Mouse (Mus musculus): Measurements from ENCODE around the gene Kit. TPM values are rescaled to one million over a fixed set of nuclear protein-coding genes. Genes with fewer than 3 reads are reported as not detected.

Kit gene
- total RNA-seq, 2 experiments from 2014 or later: 72.5 to 76.6 TPM

DNA sequence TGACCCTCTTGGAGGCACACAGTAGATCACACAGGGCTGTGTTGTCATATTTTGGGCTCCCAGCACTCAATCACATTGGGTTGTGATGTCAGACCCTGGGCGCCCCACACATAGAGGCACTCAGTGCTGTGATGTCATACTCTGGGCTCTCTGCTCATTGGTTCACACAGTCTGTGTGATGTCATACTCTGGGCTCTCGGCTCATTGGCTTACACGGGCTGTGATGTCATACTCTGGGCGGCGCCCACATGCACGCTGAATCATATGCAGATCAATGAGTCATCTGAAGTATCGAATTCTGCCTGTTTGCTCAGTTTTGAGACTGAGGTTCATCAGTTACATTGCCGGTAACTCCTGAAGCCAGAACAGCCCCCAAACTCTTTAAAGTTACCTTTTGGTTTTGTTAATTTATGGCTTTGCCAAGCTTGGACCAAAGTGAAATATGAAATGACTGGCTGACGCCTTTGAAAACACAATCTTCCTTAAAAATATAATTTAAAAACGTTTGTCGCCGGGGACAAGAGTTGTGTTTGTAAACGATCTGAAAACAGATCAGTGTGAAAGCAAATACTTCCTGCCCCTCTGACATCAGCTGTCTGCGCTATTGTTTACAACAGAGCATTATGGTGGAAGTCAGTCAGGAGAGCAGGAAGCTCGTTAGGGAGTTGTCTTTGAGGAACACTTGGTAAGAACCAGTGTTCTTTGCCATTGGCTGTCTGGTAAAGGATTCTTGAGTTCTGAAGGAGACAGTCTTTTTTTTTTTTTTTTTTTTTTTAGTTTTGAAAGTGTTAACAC lies 15.0 kb downstream of the Kit start:
- no peak for DNase-seq (ENCODE audit: extremely low spot score in 1 of 2, low spot score in 1 of 2)

DNA sequence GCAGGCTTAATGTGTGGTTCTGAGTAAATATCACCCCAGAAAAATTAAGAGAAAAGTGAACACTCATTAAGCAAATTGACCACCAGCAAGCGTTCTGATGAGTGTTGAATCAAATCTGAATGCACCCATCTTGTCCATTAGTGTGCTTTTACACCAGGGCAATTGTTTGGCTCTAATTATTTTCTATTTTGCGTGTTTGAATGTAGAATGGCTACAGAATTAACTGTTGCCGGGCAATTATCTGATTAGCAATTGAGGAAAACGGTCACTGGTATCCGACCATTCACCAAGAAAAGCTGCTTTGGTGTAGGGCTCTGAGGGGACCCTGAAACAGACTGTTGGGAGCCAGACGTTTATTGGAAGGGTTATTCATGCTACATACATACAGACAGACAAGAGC lies 16.2 kb downstream of the Kit start:
- no peak for DNase-seq (ENCODE audit: extremely low spot score in 1 of 2, low spot score in 1 of 2)

DNA sequence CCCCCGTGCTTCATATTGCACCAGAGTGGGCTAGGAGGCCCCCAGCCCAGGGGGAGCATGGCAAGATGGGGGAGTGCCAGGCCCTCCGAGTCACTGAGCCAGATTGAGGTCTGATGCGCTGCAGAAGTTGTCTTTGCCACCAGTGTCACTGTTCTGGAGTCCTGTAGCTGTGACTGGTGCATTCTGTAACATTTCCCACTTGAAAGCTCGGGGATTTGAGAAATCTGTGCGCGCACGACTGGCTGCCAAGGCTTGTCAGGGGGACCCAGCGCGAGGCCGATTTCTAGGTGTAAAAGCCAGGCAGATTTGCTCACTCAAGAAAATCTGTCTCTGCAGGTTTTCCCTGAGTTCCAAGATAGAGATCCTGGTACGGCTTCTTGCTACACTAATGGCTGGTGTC lies 16.9 kb downstream of the Kit start:
- DNase-seq (ENCODE audit: extremely low spot score in 1 of 2, low spot score in 1 of 2): no peak

DNA sequence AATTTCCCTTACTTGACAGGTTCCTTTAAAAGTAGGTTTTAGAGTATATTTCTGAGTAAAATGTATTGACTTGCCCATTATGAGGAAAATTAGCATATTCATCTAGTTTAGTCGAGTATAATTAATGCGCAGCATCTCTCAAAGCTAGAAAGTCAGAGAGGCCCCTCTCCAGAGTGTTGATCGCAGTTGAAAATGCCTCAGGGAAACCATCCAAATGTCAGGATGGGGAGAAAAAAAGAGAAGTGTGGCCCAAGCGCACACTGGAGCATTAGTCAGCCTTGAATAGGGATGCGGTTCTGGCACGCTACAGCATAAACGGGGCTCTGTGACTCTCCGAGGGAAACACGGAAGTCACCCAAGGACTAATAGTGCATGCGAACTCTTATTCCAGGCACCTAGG lies 20.6 kb downstream of the Kit start:
- no peak for DNase-seq (ENCODE audit: extremely low spot score in 1 of 2, low spot score in 1 of 2)

DNA sequence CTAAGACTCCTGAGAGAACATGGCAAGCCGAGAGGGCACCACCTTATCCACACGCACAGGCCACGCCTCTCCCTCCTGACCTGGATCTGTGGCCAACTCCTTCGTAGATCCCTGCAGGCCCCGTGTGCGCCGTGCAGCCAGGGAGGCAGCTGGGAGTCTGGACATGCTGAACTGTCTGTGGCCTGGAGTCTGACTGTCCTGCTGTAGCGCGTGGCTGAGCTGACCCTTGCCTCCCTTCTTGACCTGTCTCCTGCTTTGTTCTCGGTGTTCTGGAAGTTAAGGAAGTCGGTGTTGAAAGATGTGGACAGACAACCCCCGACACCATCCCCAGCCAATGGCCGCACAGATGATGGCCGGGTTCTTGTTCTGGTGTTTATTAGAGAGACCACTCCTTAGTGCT lies 21.5 kb downstream of the Kit start:
- no peak for DNase-seq (ENCODE audit: extremely low spot score in 1 of 2, low spot score in 1 of 2)

DNA sequence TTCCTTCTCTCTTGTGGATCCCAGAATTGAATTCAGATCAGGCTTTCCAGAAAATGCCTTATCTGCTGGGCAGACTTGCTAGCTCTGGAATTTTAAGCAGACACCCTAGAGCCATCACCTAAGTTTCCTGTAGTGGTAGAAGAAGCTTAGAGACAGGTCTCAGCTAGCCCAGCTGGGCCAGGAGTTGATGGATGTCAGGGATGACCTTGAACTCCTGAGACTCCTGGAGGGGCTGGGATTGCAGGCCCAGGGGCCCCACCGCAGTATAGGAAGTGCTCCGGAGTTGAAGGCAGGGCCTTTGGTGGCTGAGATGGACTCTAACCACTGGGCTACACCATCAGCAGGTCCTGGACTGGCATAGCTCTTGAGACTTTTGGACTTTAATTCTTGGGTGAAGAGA lies 22.6 kb downstream of the Kit start:
- DNase-seq (ENCODE audit: extremely low spot score in 1 of 2, low spot score in 1 of 2): no peak

GRCm38 (mm10) chr5:75598491-75598890 lies 23.8 kb downstream of the Kit start:
- DNase-seq (ENCODE audit: extremely low spot score in 1 of 2, low spot score in 1 of 2): no peak

DNA sequence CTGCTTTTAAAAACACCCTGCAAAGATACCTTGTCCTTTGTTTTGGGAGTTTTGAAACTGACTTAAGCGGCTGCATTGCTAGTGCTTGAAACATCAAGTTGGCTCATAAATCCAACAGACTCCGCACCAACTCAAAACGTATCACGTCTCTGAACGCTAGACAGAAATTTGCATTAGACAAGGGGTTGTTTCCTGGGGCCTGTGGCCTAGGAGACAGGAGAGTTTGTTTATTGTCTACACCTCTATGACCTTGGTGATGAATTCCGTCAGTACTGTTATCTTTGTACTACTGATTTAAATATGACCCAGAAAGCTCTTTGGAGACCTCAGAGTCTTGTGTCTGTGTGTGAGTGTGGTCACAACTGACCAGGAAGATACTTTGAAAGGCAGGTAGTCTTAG lies 25.3 kb downstream of the Kit start:
- DNase-seq (ENCODE audit: extremely low spot score in 1 of 2, low spot score in 1 of 2): no peak

GRCm38 (mm10) chr5:75604238-75604637 lies 29.5 kb downstream of the Kit start:
- no peak for DNase-seq (ENCODE audit: extremely low spot score in 1 of 2, low spot score in 1 of 2)

GRCm38 (mm10) chr5:75606898-75607297 lies 32.2 kb downstream of the Kit start:
- DNase-seq (ENCODE audit: extremely low spot score in 1 of 2, low spot score in 1 of 2): no peak

- no peak for DNase-seq (ENCODE audit: extremely low spot score in 1 of 2, low spot score in 1 of 2)
These were observed 33.3 kb downstream of the Kit start for GRCm38 (mm10) chr5:75607971-75608370.

- peak in 1 of 2 experiments; percentile 31 for DNase-seq (ENCODE audit: extremely low spot score in 1 of 2, low spot score in 1 of 2)
These were observed 37.7 kb downstream of the Kit start for GRCm38 (mm10) chr5:75612380-75612779.

DNA sequence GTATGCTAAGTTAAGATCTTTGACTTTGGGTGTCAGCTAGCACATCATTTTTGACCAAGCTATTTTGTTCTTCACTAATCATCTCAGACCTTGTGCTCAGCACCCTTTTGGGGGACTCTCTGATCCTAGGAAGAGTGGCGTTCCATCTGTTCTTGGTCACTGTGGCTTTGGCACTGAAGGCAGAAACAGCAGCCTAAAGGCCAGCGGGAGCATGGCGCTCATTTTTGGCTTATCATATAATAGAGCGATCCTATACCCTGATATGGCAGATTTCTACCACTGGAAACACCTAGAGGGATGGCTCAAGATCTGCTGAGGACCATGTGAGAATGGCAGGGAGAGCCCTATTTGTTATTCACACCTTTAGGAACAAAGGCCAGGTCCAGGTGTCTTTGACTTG lies 38.2 kb downstream of the Kit start:
- no peak for DNase-seq (ENCODE audit: extremely low spot score in 1 of 2, low spot score in 1 of 2)

DNA sequence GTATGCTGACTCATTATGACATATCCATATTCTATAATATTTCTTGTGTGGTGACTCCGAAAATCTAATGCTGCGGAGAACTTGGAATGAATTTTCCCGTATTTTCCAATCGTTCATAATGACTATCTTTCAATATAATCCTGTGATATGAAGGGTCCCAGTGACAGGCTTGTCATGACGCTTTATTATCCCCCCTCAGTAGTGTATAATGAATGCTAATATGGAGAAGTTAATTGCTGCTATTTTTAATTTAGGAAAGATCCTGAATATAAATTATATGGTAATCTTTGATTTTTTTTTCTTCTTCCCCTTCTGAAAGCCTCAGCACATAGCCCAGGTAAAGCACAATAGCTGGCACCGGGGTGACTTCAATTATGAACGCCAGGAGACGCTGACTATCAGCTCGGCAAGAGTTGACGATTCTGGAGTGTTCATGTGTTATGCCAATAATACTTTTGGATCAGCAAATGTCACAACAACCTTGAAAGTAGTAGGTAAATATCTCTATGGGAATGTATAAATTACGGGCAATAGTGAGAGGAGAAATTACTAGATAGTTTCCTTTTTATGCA lies 40.4 kb downstream of the Kit start:
- DNase-seq (ENCODE audit: extremely low spot score in 1 of 2, low spot score in 1 of 2): no peak

- no peak for DNase-seq (ENCODE audit: extremely low spot score in 1 of 2, low spot score in 1 of 2)
These were observed 40.9 kb downstream of the Kit start for GRCm38 (mm10) chr5:75615624-75616023.

DNA sequence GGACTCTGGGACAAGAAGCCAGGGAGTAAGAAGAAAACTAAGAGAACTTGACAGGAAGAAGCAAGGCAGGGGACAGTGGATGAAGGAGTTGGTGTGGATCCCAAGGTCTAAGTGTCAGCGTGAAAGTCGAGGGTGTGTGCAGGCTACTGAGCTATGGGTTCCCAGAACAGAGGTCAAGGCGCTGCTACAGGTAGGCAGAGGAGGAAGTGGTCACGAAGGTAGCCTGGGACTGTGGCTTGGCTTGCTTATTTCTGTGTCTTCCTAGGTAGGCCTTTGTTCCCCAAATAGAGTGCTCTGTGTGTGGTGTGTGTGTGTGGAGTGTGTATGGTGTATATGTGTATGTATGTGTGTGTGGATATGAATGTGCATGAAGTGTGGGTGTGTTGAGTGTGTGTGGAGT lies 47.7 kb downstream of the Kit start:
- DNase-seq (ENCODE audit: extremely low spot score in 1 of 2, low spot score in 1 of 2): no peak

- DNase-seq (ENCODE audit: extremely low spot score in 1 of 2, low spot score in 1 of 2): no peak
These were observed 48.3 kb downstream of the Kit start for GRCm38 (mm10) chr5:75623007-75623406.

- DNase-seq (ENCODE audit: extremely low spot score in 1 of 2, low spot score in 1 of 2): no peak
These were observed 48.8 kb downstream of the Kit start for GRCm38 (mm10) chr5:75623520-75623919.

DNA sequence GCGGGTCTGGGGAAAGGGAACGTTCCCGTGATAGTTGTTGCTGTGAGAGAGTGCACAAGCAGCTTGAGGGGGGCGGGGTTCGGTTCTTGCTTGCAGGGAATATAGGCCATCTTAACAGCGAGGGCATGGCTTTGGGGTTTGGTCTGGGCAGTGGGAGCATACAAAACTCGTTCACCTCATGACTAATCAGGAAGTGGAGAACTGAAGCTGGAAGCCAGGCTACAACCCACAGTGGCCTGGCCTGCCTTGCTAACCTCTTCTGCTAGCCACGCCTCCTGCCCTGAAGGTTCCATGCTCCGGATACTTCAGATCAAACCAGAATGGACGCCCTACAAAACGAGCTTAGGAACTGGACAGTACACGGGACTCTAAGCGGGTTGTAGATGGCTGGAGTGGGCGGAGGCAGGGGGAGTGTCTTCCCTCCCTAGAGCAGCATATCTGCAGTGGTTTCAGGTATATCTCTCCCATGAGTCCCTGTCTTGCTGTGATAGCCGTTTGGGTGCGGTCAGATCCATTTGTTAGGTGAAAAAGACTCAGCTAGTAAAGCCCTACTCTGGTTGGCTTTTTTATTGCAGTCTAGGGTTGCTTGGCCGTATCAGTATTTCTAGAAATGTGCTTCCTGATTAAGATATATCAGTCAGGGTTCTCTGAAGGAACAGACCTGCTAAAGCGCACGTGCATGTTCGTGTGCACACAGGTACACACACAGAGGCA lies 49.4 kb downstream of the Kit start:
- no peak for DNase-seq (ENCODE audit: extremely low spot score in 1 of 2, low spot score in 1 of 2)

- DNase-seq (ENCODE audit: extremely low spot score in 1 of 2, low spot score in 1 of 2): no peak
These were observed 50.3 kb downstream of the Kit start for GRCm38 (mm10) chr5:75625059-75625458.

DNA sequence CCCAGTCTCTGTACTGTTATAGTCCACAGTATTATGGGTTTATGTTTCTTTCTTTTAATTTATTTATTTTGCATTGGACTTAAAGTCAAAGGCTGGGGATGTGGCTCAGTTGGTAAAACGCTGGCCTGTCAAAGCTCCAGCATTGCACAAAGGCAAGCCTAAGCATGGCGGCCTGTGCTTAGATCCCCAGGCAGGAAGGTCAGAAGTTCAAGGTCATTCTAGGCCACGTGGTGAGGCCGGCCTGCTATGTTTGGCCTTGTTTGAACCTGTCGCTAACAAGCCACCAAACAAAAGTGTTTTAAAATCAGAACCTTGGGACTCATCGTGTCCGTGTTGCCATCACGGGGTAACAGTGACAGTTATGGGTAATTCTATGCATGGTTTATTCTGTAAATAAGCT lies 51.6 kb downstream of the Kit start:
- no peak for DNase-seq (ENCODE audit: extremely low spot score in 1 of 2, low spot score in 1 of 2)

- DNase-seq (ENCODE audit: extremely low spot score in 1 of 2, low spot score in 1 of 2): no peak
These were observed 52.0 kb downstream of the Kit start for GRCm38 (mm10) chr5:75626703-75627102.

Measured in layer of hippocampus, postnatal 25 days (tissue).